Mouse (Mus musculus): ENCODE measurements around the gene Pkd2. TPM values are rescaled to one million over a fixed set of nuclear protein-coding genes. Genes with fewer than 3 reads are reported as not detected.
A peak's percentile ranks its signal among the peaks of the same experiment; 100 is the strongest.

The Pkd2 gene
- polyA plus RNA-seq (2015; fragmentation: Nextera tagmentation; extraction: Ambion mirVana) = 4.5 TPM in 2 replicates

GRCm38 (mm10) chr5:104458832-104459705 is at the start of gene Pkd2:
Gene Pkd2 (plus strand): TSS chr5:104459450.
- peak; percentile 79 for ATAC-seq

GRCm38 (mm10) chr5:104415999-104416398 is 43.3 kb upstream of the Pkd2 start:
- Histone ChIP-seq H3K27ac (ENCODE audit: low read depth, low read length) (no peak overlapping the region), H3K4me2 (replicated peaks; ENCODE audit: low read depth) (no peak overlapping the region), H3K4me1 (replicated peaks; ENCODE audit: control insufficient read depth, insufficient read depth, low read length) (no peaks in the 10 kb centered on the region), H3K36me3 (ENCODE audit: control insufficient read depth, insufficient read depth) (no peaks in the 10 kb centered on the region), H3K27me3 (replicated peaks; ENCODE audit: control insufficient read depth, insufficient read depth, low read length) (no peaks in the 10 kb centered on the region), H3K9ac (ENCODE audit: low read depth, low read length) (no peak overlapping the region), H3K9me3 (ENCODE audit: control insufficient read depth) (no peaks in the 10 kb centered on the region), H3K4me3 (ENCODE audit: low read depth, low read length) (no peak overlapping the region)
- TF ChIP-seq CTCF (IDR thresholded peaks at IDR 0.05; ENCODE audit: low read depth) = no peak
- WGBS = 79% methylated on average over 2 of the region's 2 CpGs
- no peak for ATAC-seq

More at GRCm38 (mm10) chr5:104458832-104459705, at the start of gene Pkd2:
- Histone ChIP-seq H3K27ac (ENCODE audit: low read depth, low read length) (peak within 1 kb of the TSS; percentile 80), H3K36me3 (ENCODE audit: control insufficient read depth, insufficient read depth) (no peaks in the 10 kb centered on the region), H3K9ac (ENCODE audit: low read depth, low read length) (peak within 1 kb of the TSS; percentile 76), H3K4me1 (replicated peaks; ENCODE audit: control insufficient read depth, insufficient read depth, low read length) (peaks cover 3% of the 10 kb centered on the region; the same call in 1 of the 2 replicates), H3K4me3 (ENCODE audit: low read depth, low read length) (peak within 1 kb of the TSS; percentile 91), H3K4me2 (replicated peaks; ENCODE audit: low read depth) (peak within 1 kb of the TSS; percentile 95), H3K27me3 (replicated peaks; ENCODE audit: control insufficient read depth, insufficient read depth, low read length) (no peaks in the 10 kb centered on the region), H3K9me3 (ENCODE audit: control insufficient read depth) (0 out of 2 replicates have a peak, but pooled peaks cover 4% of the 10 kb centered on the region)
- WGBS = 10% methylated on average over 46 of the region's 46 CpGs
- TF ChIP-seq CTCF (IDR thresholded peaks at IDR 0.05; ENCODE audit: low read depth) = no peak

- Histone ChIP-seq H3K27me3 (replicated peaks; ENCODE audit: control insufficient read depth, insufficient read depth, low read length) (no peaks in the 10 kb centered on the region), H3K4me2 (replicated peaks; ENCODE audit: low read depth) (no peak overlapping the region), H3K4me1 (replicated peaks; ENCODE audit: control insufficient read depth, insufficient read depth, low read length) (no peaks in the 10 kb centered on the region), H3K9me3 (ENCODE audit: control insufficient read depth) (no peaks in the 10 kb centered on the region), H3K27ac (ENCODE audit: low read depth, low read length) (no peak overlapping the region), H3K4me3 (ENCODE audit: low read depth, low read length) (no peak overlapping the region), H3K9ac (ENCODE audit: low read depth, low read length) (no peak overlapping the region), H3K36me3 (ENCODE audit: control insufficient read depth, insufficient read depth) (no peaks in the 10 kb centered on the region)
- TF ChIP-seq CTCF (IDR thresholded peaks at IDR 0.05; ENCODE audit: low read depth) = no peak
- WGBS = 75% methylated on average over 3 of the region's 3 CpGs
- no peak for ATAC-seq
Observed at GRCm38 (mm10) chr5:104417028-104417427, 42.2 kb upstream of the Pkd2 start.

GRCm38 (mm10) chr5:104417721-104418120 is 41.5 kb upstream of the Pkd2 start:
- no peak overlapping the region for H3K4me3 ChIP-seq (ENCODE audit: low read depth, low read length)
- H3K9ac ChIP-seq (ENCODE audit: low read depth, low read length) = no peak overlapping the region
- TF ChIP-seq CTCF (IDR thresholded peaks at IDR 0.05; ENCODE audit: low read depth) = no peak
- WGBS = 94% methylated on average over 1 of the region's 1 CpGs
- no peaks in the 10 kb centered on the region for H3K27me3 ChIP-seq (replicated peaks; ENCODE audit: control insufficient read depth, insufficient read depth, low read length)
- H3K4me2 ChIP-seq (replicated peaks; ENCODE audit: low read depth) = no peak overlapping the region
- H3K9me3 ChIP-seq (ENCODE audit: control insufficient read depth) = no peaks in the 10 kb centered on the region
- no peak for ATAC-seq
- H3K36me3 ChIP-seq (ENCODE audit: control insufficient read depth, insufficient read depth) = no peaks in the 10 kb centered on the region
- no peak overlapping the region for H3K27ac ChIP-seq (ENCODE audit: low read depth, low read length)
- no peaks in the 10 kb centered on the region for H3K4me1 ChIP-seq (replicated peaks; ENCODE audit: control insufficient read depth, insufficient read depth, low read length)

GRCm38 (mm10) chr5:104422039-104422438 is 37.2 kb upstream of the Pkd2 start:
- WGBS = 33% methylated on average over 2 of the region's 2 CpGs
- no peaks in the 10 kb centered on the region for H3K9me3 ChIP-seq (ENCODE audit: control insufficient read depth)

GRCm38 (mm10) chr5:104423861-104424260 is 35.4 kb upstream of the Pkd2 start:
- H3K9ac ChIP-seq (ENCODE audit: low read depth, low read length) = no peak overlapping the region

More at GRCm38 (mm10) chr5:104422039-104422438, 37.2 kb upstream of the Pkd2 start:
- Histone ChIP-seq H3K9ac (ENCODE audit: low read depth, low read length) (no peak overlapping the region), H3K4me2 (replicated peaks; ENCODE audit: low read depth) (no peak overlapping the region), H3K4me3 (ENCODE audit: low read depth, low read length) (no peak overlapping the region), H3K4me1 (replicated peaks; ENCODE audit: control insufficient read depth, insufficient read depth, low read length) (no peaks in the 10 kb centered on the region), H3K27ac (ENCODE audit: low read depth, low read length) (no peak overlapping the region), H3K36me3 (ENCODE audit: control insufficient read depth, insufficient read depth) (no peaks in the 10 kb centered on the region), H3K27me3 (replicated peaks; ENCODE audit: control insufficient read depth, insufficient read depth, low read length) (no peaks in the 10 kb centered on the region)
- ATAC-seq = no peak
- no peak for TF ChIP-seq CTCF (IDR thresholded peaks at IDR 0.05; ENCODE audit: low read depth)

More at GRCm38 (mm10) chr5:104423861-104424260, 35.4 kb upstream of the Pkd2 start:
- Histone ChIP-seq H3K27me3 (replicated peaks; ENCODE audit: control insufficient read depth, insufficient read depth, low read length) (no peaks in the 10 kb centered on the region), H3K4me3 (ENCODE audit: low read depth, low read length) (no peak overlapping the region), H3K36me3 (ENCODE audit: control insufficient read depth, insufficient read depth) (no peaks in the 10 kb centered on the region), H3K27ac (ENCODE audit: low read depth, low read length) (no peak overlapping the region), H3K4me1 (replicated peaks; ENCODE audit: control insufficient read depth, insufficient read depth, low read length) (no peaks in the 10 kb centered on the region), H3K4me2 (replicated peaks; ENCODE audit: low read depth) (no peak overlapping the region), H3K9me3 (ENCODE audit: control insufficient read depth) (no peaks in the 10 kb centered on the region)
- no peak for ATAC-seq
- 84% methylated on average over 3 of the region's 3 CpGs for WGBS
- TF ChIP-seq CTCF (IDR thresholded peaks at IDR 0.05; ENCODE audit: low read depth) = no peak
